Mouse (Mus musculus): ENCODE measurements around the gene Rnf31. TPM values are rescaled to one million over a fixed set of nuclear protein-coding genes. Genes with fewer than 3 reads are reported as not detected.

Gene Rnf31
- polyA plus RNA-seq, 1 experiment = 29.9 TPM

GRCm38 (mm10) chr14:55651528-55651927, 60.0 kb downstream of the Rnf31 start:
- no peak for DNase-seq (ENCODE audit: low read depth)

Other genes with a start within 250 kb of the Rnf31 start
- 59.9 and 69.7 TPM in 2 replicates for gene Dhrs4, start 113.0 kb upstream of the Rnf31 start, polyA plus RNA-seq (2012; rRNA removed)
- 2.2 and 2.5 TPM in 2 replicates for gene Carmil3, start 101.1 kb upstream of the Rnf31 start, polyA plus RNA-seq (2012; rRNA removed)
- 0.39 and 0.74 TPM in 2 replicates for gene Cpne6, start 81.3 kb upstream of the Rnf31 start, polyA plus RNA-seq (2012; rRNA removed)
- gene Nrl, start 66.7 kb upstream of the Rnf31 start, polyA plus RNA-seq (2012; rRNA removed) = not detected in 2 replicates
- gene Pck2, start 51.4 kb upstream of the Rnf31 start, polyA plus RNA-seq (2012; rRNA removed) = 46.6 and 53.5 TPM in 2 replicates
- 186 and 207 TPM in 2 replicates for gene Dcaf11, start 31.7 kb upstream of the Rnf31 start, polyA plus RNA-seq (2012; rRNA removed)
- 5.5 and 6.6 TPM in 2 replicates for gene A730061H03Rik, start 31.3 kb upstream of the Rnf31 start, polyA plus RNA-seq (2012; rRNA removed)
- 1.6 and 4.0 TPM in 2 replicates for gene Fitm1, start 16.1 kb upstream of the Rnf31 start, polyA plus RNA-seq (2012; rRNA removed)
- 62.8 and 71.9 TPM in 2 replicates for gene Psme1, start 13.6 kb upstream of the Rnf31 start, polyA plus RNA-seq (2012; rRNA removed)
- gene Emc9, start 6.4 kb upstream of the Rnf31 start, polyA plus RNA-seq (2012; rRNA removed) = 37.4 and 62.0 TPM in 2 replicates
- gene Psme2, start 595 bp upstream of the Rnf31 start, polyA plus RNA-seq (2012; rRNA removed) = 85.1 and 122 TPM in 2 replicates
- gene Irf9, start 11.9 kb downstream of the Rnf31 start, polyA plus RNA-seq (2012; rRNA removed) = 63.1 and 66.8 TPM in 2 replicates
- gene Rec8, start 26.3 kb downstream of the Rnf31 start, polyA plus RNA-seq (2012; rRNA removed) = 8.0 and 30.7 TPM in 2 replicates
- gene Ipo4, start 44.2 kb downstream of the Rnf31 start, polyA plus RNA-seq (2012; rRNA removed) = 93.1 and 112 TPM in 2 replicates
- 3.5 and 4.7 TPM in 2 replicates for gene Gm49378, start 46.2 kb downstream of the Rnf31 start, polyA plus RNA-seq (2012; rRNA removed)
- gene Tm9sf1, start 52.1 kb downstream of the Rnf31 start, polyA plus RNA-seq (2012; rRNA removed) = 103 and 117 TPM in 2 replicates
- gene Tssk4, start 58.5 kb downstream of the Rnf31 start, polyA plus RNA-seq (2012; rRNA removed) = 4.4 and 4.6 TPM in 2 replicates
- gene Mdp1, start 68.8 kb downstream of the Rnf31 start, polyA plus RNA-seq (2012; rRNA removed) = 33.1 and 34.8 TPM in 2 replicates
- gene Gmpr2, start 80.2 kb downstream of the Rnf31 start, polyA plus RNA-seq (2012; rRNA removed) = 17.9 and 24.6 TPM in 2 replicates
- gene Nedd8, start 80.4 kb downstream of the Rnf31 start, polyA plus RNA-seq (2012; rRNA removed) = 262 and 441 TPM in 2 replicates
- gene Tinf2, start 90.1 kb downstream of the Rnf31 start, polyA plus RNA-seq (2012; rRNA removed) = 12.3 and 12.4 TPM in 2 replicates
- 4.3 and 4.4 TPM in 2 replicates for gene Tgm1, start 122.2 kb downstream of the Rnf31 start, polyA plus RNA-seq (2012; rRNA removed)
- 48.4 and 49.0 TPM in 2 replicates for gene Rabggta, start 130.6 kb downstream of the Rnf31 start, polyA plus RNA-seq (2012; rRNA removed)
- 92.5 and 99.0 TPM in 2 replicates for gene Dhrs1, start 154.0 kb downstream of the Rnf31 start, polyA plus RNA-seq (2012; rRNA removed)
- 16.7 and 18.1 TPM in 2 replicates for gene Nop9, start 154.0 kb downstream of the Rnf31 start, polyA plus RNA-seq (2012; rRNA removed)
- 5.9 and 8.3 TPM in 2 replicates for gene Cideb, start 166.8 kb downstream of the Rnf31 start, polyA plus RNA-seq (2012; rRNA removed)
- 1.5 and 2.2 TPM in 2 replicates for gene Ltb4r2, start 169.7 kb downstream of the Rnf31 start, polyA plus RNA-seq (2012; rRNA removed)
- 3.8 and 4.6 TPM in 2 replicates for gene Ltb4r1, start 174.3 kb downstream of the Rnf31 start, polyA plus RNA-seq (2012; rRNA removed)
- 12.6 and 13.6 TPM in 2 replicates for gene Adcy4, start 192.4 kb downstream of the Rnf31 start, polyA plus RNA-seq (2012; rRNA removed)
- gene Ripk3, start 197.2 kb downstream of the Rnf31 start, polyA plus RNA-seq (2012; rRNA removed) = 9.1 and 10.7 TPM in 2 replicates
- gene Nfatc4, start 231.4 kb downstream of the Rnf31 start, polyA plus RNA-seq (2012; rRNA removed) = 12.1 and 12.7 TPM in 2 replicates